Mouse (Mus musculus): Measurements from ENCODE around the gene Pds5a.
"Not testable (repeated sequence)": the region's sequence is repeated elsewhere in the genome, so short reads cannot be mapped to it uniquely, and the experiment has no call there.

Gene Pds5a

DNA sequence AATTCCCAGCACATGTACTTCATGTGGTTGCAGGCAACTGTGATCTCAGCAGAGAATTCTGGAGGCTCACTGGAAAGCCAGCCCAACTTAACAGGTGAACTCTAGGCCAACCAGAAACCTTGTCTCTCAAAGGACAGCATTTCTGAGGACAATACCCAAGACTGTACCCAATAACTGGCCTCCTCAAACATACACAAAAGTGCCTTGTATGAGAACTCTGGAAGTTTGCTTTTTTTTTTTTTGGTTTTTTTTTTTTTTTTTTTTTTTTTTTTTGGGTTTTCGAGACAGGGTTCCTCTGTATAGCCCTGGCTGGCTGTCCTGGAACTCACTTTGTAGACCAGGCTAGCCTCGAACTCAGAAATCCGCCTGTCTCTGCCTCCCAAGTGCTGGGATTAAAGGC lies 4.0 kb downstream of the Pds5a start:
- DNase-seq, result not testable (repeated sequence)

DNA sequence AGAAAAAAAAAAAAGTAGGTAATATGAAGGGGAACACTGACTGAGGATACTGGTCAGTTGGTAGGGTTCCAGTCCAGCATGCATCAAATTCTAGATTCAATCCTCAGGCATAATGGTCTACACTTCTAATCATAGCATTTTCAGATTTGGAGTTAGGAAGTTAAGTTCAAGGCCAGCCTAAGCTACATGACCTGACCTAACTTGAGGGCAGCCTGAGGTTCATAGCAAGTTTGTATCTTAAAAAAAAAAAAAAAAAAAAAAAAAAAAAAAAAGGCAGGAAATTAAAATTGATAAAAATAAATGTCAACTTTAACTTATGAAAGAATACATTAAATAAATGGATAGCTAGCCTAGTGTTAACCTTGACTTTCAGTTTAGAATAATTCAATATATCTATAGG lies 5.1 kb downstream of the Pds5a start:
- DNase-seq, result no peak

DNA sequence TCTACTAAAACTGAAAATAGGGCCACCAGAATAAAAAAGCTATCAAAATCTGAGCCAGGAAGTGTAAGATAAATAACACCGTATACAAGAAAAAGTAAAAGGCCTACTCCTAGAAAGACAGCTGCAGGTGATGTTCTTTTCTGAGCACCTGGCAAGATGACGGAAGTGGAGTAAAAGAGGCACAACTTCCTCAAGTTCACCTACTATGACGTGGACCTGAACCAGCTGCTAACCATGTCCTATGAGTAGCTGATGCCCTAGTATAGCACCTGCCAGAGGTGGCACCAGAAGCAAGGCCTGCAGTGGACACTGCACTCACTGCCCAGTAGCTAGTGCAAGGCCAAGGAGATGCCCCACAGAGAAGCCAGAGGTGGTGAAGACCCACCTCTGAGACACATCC lies 9.3 kb downstream of the Pds5a start:
- DNase-seq, result no peak

DNA sequence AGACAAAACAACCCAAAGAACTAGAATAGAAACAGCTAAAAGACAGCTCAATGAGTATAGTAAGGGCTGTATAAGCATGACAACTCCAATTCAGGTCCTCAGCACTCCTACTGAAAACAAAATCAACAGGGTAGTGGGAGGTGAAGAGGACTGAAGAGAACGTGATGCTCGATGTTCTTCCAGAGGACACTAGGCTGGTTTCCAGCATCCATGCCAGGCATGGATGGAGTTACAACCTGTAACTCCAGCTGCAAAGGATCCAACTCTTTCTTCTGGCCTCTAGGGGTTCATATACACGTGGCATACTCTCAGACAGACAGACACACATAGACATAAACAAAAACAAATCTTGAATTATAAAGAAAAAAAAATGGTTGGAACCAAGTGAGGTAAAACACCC lies 11.3 kb downstream of the Pds5a start:
- DNase-seq, result no peak

DNA sequence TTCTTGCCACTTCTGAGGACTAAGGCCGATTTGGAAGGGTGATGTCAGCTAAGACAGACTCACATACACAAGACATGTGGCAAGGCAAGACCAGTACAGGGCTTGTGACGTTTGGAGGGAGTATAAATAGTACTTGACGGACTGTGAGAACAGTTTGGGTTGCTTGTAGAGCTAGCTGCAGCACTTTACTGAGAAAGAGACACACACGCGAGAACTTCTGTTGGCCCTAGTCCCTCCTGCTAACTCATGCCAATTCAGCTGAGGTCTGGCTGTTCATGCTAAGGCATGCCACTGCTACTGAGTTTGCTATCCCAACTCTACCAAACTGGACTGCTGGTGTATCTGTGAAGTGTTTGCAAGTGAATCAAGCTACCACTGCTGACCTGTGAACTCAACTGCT lies 19.2 kb downstream of the Pds5a start:
- DNase-seq, result no peak

DNA sequence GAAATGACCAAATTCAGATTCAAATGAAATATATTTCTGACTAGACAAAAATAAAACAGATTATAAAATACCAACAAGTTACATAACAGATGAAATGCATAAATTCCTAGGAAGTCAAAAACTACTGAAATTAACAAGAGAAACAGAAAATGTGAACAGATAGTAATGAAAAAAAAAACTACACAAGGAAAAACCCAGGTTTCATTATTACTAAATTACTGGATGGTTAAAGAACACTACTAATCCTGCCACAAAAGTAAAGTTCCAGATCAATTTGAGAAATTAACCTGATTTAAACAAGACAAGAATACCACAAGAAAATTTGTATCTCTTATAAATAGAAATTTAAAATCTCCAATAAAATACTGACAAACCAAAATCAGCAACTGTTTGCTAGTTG lies 25.9 kb downstream of the Pds5a start:
- no peak for DNase-seq

DNA sequence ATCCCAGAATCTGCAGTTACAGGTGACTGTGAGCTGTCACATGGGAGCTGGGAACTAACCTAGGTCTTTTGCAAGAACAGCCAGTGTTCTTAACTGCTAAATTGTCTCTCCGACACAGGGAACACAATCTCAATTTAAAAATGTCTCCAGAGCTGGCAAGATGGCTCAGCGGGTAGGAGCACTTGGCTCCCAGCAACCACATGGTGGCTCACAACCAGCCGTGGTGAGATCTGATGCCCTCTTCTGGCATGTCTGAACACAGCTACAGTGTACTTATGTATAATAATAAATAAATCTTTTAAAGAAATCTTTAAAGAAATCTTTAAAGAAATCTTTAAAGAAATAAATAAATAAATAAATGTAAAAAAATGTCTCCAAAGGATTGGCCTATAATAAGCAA lies 30.4 kb downstream of the Pds5a start:
- DNase-seq, result no peak

DNA sequence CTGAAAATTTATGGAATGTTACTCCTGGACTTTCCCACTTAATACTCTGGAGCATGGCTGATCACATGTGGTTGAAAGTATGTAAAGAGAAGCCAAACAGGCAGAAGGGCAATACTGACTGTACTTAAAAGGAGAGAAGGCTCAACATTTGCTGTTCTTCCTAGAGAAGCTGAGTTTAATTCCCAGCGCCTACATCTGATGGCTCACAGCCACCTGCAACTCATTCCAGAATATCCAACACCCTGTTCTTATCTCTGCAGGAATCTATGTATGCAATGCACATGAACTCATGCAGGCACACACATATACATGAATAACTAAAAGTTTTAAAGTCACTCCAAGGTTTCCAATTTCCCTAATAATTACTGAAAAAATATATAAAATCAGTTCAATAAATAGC lies 32.7 kb downstream of the Pds5a start:
- DNase-seq, result no peak

DNA sequence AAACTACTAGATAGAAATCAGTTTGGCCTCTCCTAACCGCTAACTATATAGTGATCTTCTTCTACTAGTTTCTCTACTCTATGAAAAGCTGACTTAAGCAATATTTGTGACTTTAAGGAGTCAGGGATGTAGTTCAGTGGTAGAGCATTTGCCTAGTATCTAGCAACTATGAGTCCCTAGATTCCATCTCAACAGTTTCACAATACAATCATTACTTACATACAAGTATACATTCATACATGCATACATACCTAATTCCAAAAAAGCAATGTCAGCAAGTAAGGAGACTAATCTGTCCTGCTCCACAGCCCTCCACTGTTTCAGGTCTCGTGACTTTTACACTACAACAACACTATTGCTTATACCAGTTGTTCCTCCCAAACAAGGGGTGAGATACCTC lies 36.1 kb downstream of the Pds5a start:
- DNase-seq, result no peak

DNA sequence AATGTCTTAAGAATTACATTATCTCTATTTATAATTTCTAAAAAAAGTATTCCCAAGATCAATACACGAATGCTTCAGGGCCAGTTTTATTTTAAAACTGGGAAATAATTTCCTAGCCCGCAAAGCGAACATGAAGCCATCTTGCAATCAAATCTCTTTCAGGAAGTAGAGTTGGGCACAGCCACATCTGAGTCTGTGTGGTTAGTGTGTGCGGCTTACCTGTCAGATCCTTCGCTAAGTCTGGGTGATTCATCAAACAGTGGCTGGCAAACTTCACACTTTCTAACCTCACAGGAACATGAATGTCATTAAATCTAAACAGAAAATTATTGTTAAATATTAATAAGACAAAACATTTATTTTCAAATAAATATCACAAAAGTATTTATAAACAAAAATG lies 44.3 kb downstream of the Pds5a start:
- no peak for DNase-seq

DNA sequence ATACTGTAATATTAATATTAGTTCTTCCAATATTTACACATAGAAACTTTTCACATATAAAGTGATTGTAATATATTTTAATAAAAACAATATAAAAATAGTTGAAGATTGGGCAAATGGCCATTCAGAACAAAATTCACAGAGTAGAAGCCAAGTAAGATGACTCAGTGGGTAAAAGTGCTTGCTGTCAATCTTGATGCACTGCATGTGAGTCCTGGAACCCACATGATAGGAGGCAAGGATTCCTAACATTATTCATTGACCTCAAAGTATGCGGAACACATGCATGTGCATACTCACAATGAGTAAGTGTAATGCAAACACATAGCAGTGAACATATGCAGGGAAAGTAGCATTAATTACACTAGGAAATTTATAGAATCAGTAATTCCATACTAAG lies 59.2 kb downstream of the Pds5a start:
- DNase-seq, result no peak

DNA sequence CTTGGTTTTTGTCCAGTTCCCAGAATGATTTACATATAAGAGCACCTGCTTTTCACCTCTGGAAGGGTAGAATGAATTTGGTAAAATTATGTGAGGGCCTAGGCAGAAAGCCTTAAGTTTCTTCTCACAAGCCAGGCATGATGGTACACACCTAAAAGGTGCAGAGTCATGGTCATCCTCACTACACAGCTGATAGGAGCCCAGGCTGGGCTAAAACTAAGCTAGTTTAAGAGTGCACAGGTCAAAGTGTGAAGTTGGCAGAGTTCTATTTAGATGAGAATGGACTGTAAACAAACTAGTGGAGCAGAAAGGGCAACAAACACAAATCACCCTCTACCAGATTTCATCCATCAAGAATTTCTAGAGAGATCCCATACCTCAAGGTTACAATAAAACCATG lies 73.7 kb downstream of the Pds5a start:
- DNase-seq, result no peak

DNA sequence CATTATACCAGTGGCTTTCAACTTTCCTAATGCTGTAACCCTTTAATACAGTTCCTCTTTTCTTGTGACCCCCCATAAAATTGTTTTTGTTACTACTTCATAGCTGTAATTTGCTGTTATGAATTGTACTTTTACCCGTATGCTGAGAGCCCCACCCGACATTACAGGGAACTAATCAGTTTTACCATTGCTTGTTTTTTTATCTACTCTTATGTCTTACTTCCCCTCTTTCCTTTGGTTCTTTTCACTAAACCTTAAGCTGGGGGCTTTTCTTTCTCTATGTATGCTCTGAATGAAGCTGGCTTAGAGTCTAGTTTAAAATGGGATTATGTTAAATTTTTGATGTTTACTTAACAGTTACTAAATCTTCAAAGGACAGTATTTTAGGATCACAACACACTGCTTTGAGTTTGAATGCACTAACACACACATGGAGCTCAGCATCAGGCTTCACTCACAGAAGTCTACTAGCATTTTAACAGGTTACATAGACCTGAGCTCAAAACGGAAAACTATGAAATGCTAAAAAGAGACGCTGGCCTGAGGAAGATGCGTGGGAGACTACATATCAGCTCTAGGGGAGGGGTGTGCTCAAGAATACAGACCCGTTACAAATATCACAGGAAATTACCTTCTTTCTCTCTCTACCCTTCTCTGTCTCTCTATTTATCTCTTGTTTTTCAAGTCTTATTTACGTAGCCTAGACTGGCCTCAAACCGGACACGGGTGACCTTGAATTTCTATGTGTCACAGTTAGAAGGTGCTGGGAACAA lies 84.7 kb downstream of the Pds5a start:
- DNase-seq, result no peak

DNA sequence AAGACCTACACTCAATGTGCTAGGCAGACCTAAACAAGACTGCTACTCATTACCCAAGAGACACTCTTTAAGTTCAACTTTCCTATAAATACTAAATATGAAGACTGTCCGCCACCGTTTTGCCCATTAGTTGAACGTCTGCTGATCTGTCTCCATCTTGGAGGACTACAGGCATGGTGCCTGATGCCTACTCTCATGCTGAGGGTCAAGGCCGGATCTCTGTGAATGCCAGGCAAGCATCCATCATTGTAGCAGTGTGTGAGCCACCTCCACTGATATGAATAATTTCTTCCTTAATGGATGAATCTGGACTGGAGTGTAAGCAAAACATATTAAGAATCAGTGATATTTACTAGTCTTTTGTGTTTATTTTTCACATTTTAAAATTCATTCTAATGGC lies 87.5 kb downstream of the Pds5a start:
- DNase-seq, result no peak

DNA sequence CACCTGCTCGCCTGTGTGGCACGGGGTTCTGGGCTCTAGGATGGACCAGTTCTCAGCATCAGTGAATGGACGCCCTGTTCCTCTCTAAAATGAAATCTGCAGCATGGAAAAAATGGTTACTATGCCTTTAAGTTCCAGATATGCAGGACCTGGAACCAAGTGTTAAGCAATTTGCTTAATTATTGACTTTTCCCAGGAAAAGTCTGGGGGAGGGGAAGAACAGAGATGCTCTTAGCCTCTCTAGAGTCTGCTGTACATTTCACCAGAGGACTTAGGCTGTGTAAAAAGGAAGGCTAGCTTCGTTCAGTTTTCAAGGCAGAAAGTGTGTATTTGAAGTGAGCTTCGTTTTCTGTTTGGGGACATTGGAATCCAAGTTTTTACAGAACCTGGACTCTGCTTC lies 88.3 kb downstream of the Pds5a start:
- DNase-seq, result no peak

DNA sequence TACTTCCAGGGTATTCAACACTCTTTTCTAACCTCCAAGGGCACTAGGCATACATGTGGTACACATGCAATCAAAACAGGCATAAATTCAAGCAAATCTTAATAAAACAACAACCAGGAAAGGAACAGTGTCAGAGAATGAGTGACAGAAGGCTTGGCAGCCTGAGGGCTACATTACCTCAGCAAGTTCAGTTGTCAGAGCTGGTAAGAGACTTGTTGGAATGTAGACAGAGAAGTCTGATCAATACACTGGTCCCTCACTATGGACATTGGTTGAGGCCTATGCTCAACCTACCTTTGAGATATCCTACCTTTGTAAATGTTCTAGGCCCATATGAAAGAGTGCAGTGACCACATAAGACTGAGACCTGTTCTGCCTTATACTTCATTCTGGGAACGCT lies 91.3 kb downstream of the Pds5a start:
- DNase-seq, result no peak

DNA sequence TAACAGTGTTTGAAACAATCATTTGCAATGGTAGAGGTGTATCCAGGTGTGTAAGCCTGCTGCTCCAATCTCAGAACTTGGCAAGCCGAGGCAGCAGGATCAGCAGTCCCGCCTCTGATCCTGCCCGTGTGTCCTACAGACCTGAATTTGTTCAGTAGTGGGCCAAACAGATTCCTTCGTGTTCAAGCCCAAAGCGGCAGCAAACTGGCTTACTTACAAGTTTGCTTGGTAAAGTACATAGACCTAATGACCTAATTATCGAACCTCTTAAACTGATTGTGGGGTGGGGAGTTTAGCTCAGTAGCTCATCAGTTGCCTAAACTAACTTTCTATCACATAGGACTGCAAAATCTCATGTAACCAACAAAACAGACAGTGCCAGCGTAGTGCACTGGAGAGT lies 98.4 kb downstream of the Pds5a start:
- DNase-seq, result no peak

DNA sequence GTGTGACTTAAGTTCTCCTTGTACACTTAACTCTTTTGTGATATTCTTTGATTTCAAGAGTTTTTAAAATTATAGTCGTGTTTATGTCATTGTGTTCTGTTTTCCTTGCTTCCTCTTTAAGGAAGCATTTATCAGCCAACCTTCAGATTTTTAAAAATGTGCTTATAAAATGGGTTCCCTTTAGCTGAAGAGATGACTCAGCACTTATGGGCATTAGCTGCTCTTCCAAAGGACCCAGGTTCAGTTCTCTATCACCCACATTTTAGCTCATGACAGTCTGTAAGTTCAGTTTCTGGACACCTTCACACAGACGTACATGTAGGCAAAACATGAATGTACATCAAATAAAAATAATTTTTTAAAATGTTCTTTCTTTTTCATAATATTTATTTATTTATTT lies 105.7 kb downstream of the Pds5a start:
- no peak for DNase-seq

DNA sequence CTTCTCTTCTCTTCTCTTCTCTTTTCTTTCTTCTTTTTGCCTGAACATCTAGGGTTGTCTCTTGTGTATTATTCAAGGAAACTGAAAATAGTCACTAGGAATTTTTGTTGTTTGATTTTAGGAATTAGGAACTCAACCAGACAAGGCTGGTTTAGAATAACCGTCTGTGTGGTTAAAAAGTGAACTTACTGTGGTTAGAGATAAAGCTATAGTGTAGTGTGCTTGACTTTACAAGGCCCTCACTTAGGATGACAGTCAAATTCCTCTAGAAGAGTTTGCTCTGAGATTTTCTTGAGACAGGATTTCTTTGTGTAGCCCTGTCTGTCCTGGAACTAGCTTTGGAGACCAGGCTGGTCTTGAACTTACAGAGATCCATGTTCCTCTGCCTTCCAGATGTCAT lies 107.9 kb downstream of the Pds5a start:
- no peak for DNase-seq

DNA sequence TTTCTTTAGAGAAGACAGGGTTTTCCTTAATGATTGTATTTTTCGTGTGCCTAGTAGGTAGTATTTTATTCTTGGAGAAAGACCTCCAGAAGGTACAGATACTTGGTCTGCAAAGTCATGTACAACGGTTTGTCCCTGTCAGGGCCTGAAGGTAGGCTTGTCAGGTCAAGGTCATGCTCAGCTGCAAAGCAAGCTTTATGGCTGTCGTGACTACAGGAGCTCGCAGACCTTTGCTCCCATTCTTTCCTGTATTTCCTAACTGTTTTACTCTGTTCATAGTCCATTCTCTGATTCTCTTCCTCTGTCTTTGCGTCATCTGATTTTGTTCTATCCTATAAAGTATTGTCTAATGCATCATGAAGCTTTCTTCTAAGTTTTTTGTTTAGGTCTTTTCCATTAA lies 111.8 kb downstream of the Pds5a start:
- no peak for DNase-seq

DNA sequence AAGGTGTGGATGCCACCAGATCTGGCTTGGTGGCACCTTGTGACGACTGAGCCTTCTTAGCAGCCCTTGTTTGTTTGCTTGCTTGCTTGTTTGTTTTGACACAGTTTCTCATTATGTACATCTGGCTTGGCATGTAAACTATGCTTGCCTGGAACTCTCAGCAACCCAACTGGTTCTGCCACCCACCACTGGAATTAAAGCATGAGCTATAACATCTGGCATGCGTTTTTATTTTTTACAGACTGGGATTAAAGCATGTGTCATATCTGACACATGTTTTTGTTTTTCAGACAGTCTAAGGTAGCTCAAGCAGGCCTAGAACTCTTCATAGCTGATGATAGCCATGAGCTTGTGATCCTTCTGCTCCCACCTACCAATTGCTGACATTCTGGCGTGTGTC lies 119.5 kb downstream of the Pds5a start:
- no peak for DNase-seq

DNA sequence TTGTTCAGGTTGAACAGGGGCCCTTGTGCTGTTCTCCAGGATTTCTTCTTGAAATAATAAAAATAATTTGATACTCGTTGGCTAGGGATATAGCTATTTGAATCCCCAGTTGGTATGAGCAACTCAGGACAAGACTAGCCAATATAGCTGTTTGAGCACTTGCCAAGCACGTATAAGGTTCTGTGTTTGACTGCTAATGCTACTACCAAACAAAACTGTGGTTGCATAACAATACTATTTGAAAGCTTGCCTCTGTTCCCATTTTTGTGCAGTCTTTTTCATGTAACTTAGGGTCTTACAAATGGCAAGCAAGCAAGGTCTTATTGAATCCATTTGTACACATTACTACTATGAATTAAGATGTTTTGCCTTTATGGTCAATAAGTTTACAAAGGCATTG lies 122.2 kb downstream of the Pds5a start:
- DNase-seq, result no peak

DNA sequence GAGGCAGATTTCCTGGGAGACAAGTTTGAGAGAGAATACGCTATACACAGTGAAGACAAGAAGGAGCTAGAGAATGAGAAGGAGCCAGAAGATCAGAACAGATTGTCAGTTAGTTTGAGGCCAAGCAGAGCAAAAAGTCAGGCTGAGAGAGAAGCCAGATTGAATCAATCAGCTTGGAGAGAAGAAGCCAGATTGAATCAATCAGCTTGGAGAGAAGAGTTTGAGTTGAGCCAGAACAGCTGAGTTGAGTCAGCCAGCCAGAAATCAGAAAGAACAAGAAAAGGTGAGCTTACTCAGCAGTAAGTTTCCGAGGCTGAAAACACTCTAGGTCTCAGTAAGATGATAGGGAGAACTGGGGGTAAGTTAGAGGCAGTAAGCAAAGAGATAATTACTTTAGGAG lies 123.2 kb downstream of the Pds5a start:
- DNase-seq, result no peak

DNA sequence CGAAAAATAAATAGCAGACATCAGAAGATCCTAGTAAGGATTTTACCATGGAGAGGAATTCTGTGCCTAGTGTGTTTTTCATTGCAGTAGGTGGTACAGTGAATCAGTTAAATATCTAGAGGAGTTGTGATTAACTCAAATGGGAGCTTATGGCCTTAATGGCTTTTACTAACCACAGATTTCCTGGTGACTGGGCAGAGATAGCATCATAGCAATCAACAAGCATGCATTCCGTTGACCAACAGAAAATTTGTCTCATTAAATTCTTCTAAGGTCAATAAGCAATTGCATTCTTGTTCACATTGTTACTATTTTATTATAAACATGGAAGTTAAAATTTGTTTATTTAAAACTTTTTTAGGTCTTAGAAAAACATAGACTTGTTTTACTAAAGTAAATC lies 132.6 kb downstream of the Pds5a start:
- no peak for DNase-seq

DNA sequence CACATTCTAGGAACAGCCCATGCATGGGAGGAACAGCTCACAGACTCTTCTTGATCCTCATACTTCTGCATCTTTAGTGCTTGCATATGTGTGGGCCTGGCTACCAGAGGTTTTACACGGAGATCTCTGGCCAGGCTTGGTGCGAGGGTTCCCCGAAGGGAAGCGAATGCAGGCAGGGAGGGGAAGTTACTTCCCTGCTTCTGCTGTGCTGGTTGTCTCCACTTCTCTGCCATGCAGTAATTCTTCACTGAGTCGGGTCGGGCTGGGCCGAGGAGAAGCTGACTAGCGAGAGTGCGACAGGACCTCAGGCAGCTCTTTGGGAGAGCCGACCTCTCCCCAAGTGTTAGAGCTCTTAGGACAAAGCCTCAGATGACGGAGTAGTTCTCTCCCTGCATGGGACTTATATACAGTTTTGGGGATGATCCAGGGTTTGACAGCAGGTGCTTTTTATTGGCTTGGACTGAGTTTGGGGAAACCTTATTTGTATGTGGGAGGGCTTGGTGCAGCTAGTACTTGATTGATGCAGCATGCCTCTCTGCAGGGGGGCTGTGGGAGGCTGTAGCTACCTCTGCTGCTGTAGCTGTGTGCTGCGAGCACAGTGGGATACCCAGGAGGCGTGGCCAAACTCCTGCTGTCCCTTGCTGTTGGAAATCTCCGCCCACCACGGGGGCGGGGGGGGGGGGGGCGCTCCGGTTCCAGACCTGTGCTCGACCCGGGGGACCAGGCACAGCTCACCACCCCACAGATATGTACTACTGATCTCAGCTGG lies 136.8 kb downstream of the Pds5a start:
- no peak for DNase-seq
